Mouse (Mus musculus) kidney, embryonic 14.5 days (tissue): Measurements from ENCODE around the gene Efcab9. TPM values are rescaled to one million over a fixed set of nuclear protein-coding genes. Genes with fewer than 3 reads are reported as not detected.

Source experiments
- ATAC-seq: fragments of 200-750 bp; cut with Nextera tagmentation; 2 replicates; pipeline ENCODE4 v1.8.0; 2017; ENCODE audit warnings: moderate number of reproducible peaks, mild to moderate bottlenecking, moderate TSS enrichment, moderate library complexity; ENCODE audit not compliant: low FRiP score, low TSS enrichment
- H3K27ac ChIP-seq: fragments of 300-500 bp; sonication (generic); 2 replicates; pipeline ENCODE4 v1.5.1; 2014; ENCODE audit warnings: low read depth, mild to moderate bottlenecking, low read length, moderate library complexity, mixed read lengths
- H3K27me3 ChIP-seq: fragments of 300-500 bp; sonication (generic); 2 replicates; pipeline ENCODE4 v1.6.1; 2014; ENCODE audit warnings: mild to moderate bottlenecking, low read length; ENCODE audit not compliant: control insufficient read depth, insufficient read depth
- H3K36me3 ChIP-seq: fragments of 300-500 bp; sonication (generic); 2 replicates; pipeline ENCODE4 v1.6.1; 2014; ENCODE audit warnings: low read length, mixed read lengths; ENCODE audit not compliant: control insufficient read depth, insufficient read depth
- H3K4me1 ChIP-seq: fragments of 300-500 bp; sonication (generic); 2 replicates; pipeline ENCODE4 v1.6.1; 2014; ENCODE audit warnings: low read length, mixed read lengths; ENCODE audit not compliant: control insufficient read depth, insufficient read depth
- H3K4me2 ChIP-seq: fragments of 300-500 bp; sonication (generic); replicated peaks from 2 replicates; pipeline ENCODE4 v1.6.1; 2014; ENCODE audit warnings: low read depth, mild to moderate bottlenecking, low read length
- H3K4me3 ChIP-seq: fragments of 300-500 bp; sonication (generic); 2 replicates; pipeline ENCODE4 v1.5.1; 2014; ENCODE audit warnings: mild to moderate bottlenecking, low read length
- H3K9ac ChIP-seq: fragments of 300-500 bp; sonication (generic); 2 replicates; pipeline ENCODE4 v1.6.1; 2014; ENCODE audit warnings: low read depth, mild to moderate bottlenecking, low read length, moderate library complexity
- H3K9me3 ChIP-seq: fragments of 300-500 bp; sonication (generic); 2 replicates; pipeline ENCODE4 v1.6.1; 2016; ENCODE audit warnings: low read length; ENCODE audit not compliant: control insufficient read depth
- WGBS: fragments of 180-500 bp; shearing (Covaris S2); extraction: QIAGEN DNeasy Blood & Tissue Kit; methylation state at CpG from one replicate; pipeline ENCODE4 v1.1.7; 2014; 5-methylcytosine and 5-hydroxymethylcytosine counted together
- polyA plus RNA-seq: library from polyadenylated mRNA; unstranded; fragments of >200 nt; fragmentation: Nextera tagmentation; extraction: Ambion mirVana; gene quantifications from 2 replicates; pipeline ENCODE4 v1.2.1, GENCODE M21; 2014

Gene Efcab9
- polyA plus RNA-seq, 1 experiment from 2014 or later = 0.43 TPM

- Histone ChIP-seq H3K4me1 (no peaks in the 10 kb centered on the region), H3K36me3 (no peaks in the 10 kb centered on the region), H3K4me3 (no peak overlapping the region), H3K9me3 (no peaks in the 10 kb centered on the region), H3K9ac (no peak overlapping the region), H3K4me2 (no peak overlapping the region), H3K27ac (no peak overlapping the region), H3K27me3 (no peaks in the 10 kb centered on the region)
- 67% methylated on average over 2 of the region's 2 CpGs for WGBS
- no peak for ATAC-seq
These were observed 50.4 kb downstream of the Efcab9 start for GRCm38 (mm10) chr11:32481525-32481924.

GRCm38 (mm10) chr11:32475487-32476236, 56.2 kb downstream of the Efcab9 start:
- Histone ChIP-seq H3K4me2 (no peak overlapping the region), H3K4me3 (no peak overlapping the region), H3K36me3 (no peaks in the 10 kb centered on the region), H3K9me3 (no peaks in the 10 kb centered on the region), H3K27me3 (no peaks in the 10 kb centered on the region), H3K27ac (no peak overlapping the region), H3K4me1 (no peaks in the 10 kb centered on the region), H3K9ac (no peak overlapping the region)
- WGBS = 89% methylated on average over 5 of the region's 5 CpGs
- ATAC-seq = no peak

- H3K4me2 ChIP-seq = no peak overlapping the region
- WGBS = 75% methylated on average over 3 of the region's 3 CpGs
- no peak overlapping the region for H3K9ac ChIP-seq
- H3K27ac ChIP-seq = no peak overlapping the region
- H3K27me3 ChIP-seq = no peaks in the 10 kb centered on the region
- H3K4me1 ChIP-seq = no peaks in the 10 kb centered on the region
- H3K36me3 ChIP-seq = no peaks in the 10 kb centered on the region
- H3K4me3 ChIP-seq = no peak overlapping the region
- no peaks in the 10 kb centered on the region for H3K9me3 ChIP-seq
- ATAC-seq = no peak
These were observed 57.2 kb downstream of the Efcab9 start for GRCm38 (mm10) chr11:32474725-32475124.

Other genes starting within 250 kb of the Efcab9 start
- 2,390 and 2,705 TPM in 2 replicates for gene Hba-a1, start 248.6 kb downstream of the Efcab9 start, polyA plus RNA-seq
- gene Hbq1b, start 245.1 kb downstream of the Efcab9 start, polyA plus RNA-seq = 0.69 and 1.6 TPM in 2 replicates
- 5,998 and 6,905 TPM in 2 replicates for gene Hba-a2, start 235.6 kb downstream of the Efcab9 start, polyA plus RNA-seq
- gene Hbq1a, start 232.0 kb downstream of the Efcab9 start, polyA plus RNA-seq = 0.77 TPM in 1 of 2 replicates, not detected in the other
- 19.1 and 25.2 TPM in 2 replicates for gene Sh3pxd2b, start 184.3 kb downstream of the Efcab9 start, polyA plus RNA-seq
- gene Ubtd2, start 76.7 kb downstream of the Efcab9 start, polyA plus RNA-seq = 47.9 and 61.5 TPM in 2 replicates
- gene Stk10, start 1.2 kb upstream of the Efcab9 start, polyA plus RNA-seq = 3.5 TPM in 2 replicates
- 40.2 and 85.6 TPM in 2 replicates for gene Fbxw11, start 110.6 kb upstream of the Efcab9 start, polyA plus RNA-seq